Mouse (Mus musculus) liver, embryonic 14.5 days (tissue): ENCODE measurements around the gene Olfr1371. TPM values are rescaled to one million over a fixed set of nuclear protein-coding genes. Genes with fewer than 3 reads are reported as not detected.

Experiments used
- ATAC-seq: fragments of 200-750 bp; cut with Nextera tagmentation; 2 replicates; pipeline ENCODE4 v1.8.0; 2017; ENCODE audit warnings: moderate number of reproducible peaks, mild to moderate bottlenecking, moderate library complexity; ENCODE audit not compliant: insufficient read depth
- DNase-seq, 3 experiments: peaks; one replicate each; pipeline ENCODE4 v3.0.0-alpha.2; 2012 to 2013; ENCODE audit warnings: low read depth in 3 of 3, low spot score in 3 of 3
- H3K27ac ChIP-seq: fragments of 300-500 bp; sonication (generic); 2 replicates; pipeline ENCODE4 v1.5.1; 2014; ENCODE audit warnings: moderate library complexity, mild to moderate bottlenecking, control low read depth, inconsistent platforms
- H3K27me3 ChIP-seq: fragments of 300-500 bp; sonication (generic); 2 replicates; pipeline ENCODE4 v1.6.1; 2014; ENCODE audit warnings: mild to moderate bottlenecking, low read length, moderate library complexity; ENCODE audit not compliant: control insufficient read depth, insufficient read depth
- H3K36me3 ChIP-seq: fragments of 300-500 bp; sonication (generic); replicated peaks from 2 replicates; pipeline ENCODE4 v1.6.1; 2014; ENCODE audit warnings: low read depth; ENCODE audit not compliant: control insufficient read depth, insufficient read depth
- H3K4me1 ChIP-seq, 2 experiments: fragments of 200-500 bp in 1 of 2; fragments of 300-500 bp in 1 of 2; sonication (generic) in 1 of 2; replicated peaks; 2 replicates each; pipeline ENCODE4 v1.6.1; 2012 to 2014; ENCODE audit warnings: antibody characterized with exemption in 1 of 2, inconsistent platforms in 1 of 2, low read length in 1 of 2; ENCODE audit not compliant: control insufficient read depth in 2 of 2, insufficient read depth in 2 of 2
- H3K4me2 ChIP-seq: fragments of 300-500 bp; sonication (generic); 2 replicates; pipeline ENCODE4 v1.6.1; 2014; ENCODE audit warnings: low read depth, mild to moderate bottlenecking, control low read depth, moderate library complexity
- H3K4me3 ChIP-seq, 2 experiments: fragments of 200-500 bp in 1 of 2; fragments of 300-500 bp in 1 of 2; sonication (generic) in 1 of 2; 2 replicates each; pipeline ENCODE4 v1.5.1; 2012 to 2014; ENCODE audit warnings: low read depth in 2 of 2, low read length in 2 of 2, mild to moderate bottlenecking in 2 of 2, control low read depth in 1 of 2, inconsistent platforms in 1 of 2, moderate library complexity in 1 of 2; ENCODE audit not compliant: insufficient read depth in 1 of 2
- H3K9ac ChIP-seq: fragments of 300-500 bp; sonication (generic); replicated peaks from 2 replicates; pipeline ENCODE4 v1.6.1; 2014; ENCODE audit warnings: mild to moderate bottlenecking, control low read depth, moderate library complexity
- H3K9me3 ChIP-seq: fragments of 300-500 bp; sonication (generic); 2 replicates; pipeline ENCODE4 v1.6.1; 2016; ENCODE audit warnings: low read length, mixed read lengths; ENCODE audit not compliant: control insufficient read depth
- CTCF ChIP-seq: IDR thresholded peaks from 2 replicates; pipeline ENCODE4 v1.5.1; 2016; ENCODE audit warnings: antibody characterized with exemption, low read depth, control low read depth
- EP300 ChIP-seq: IDR thresholded peaks from 2 replicates; pipeline ENCODE4 v1.6.1; 2016; ENCODE audit warnings: antibody characterized with exemption, low read depth
- WGBS: fragments of 180-500 bp; shearing (Covaris S2); extraction: QIAGEN DNeasy Blood & Tissue Kit; methylation state at CpG from one replicate; pipeline ENCODE4 v1.1.7; 2014; ENCODE audit not compliant: insufficient replicate concordance; 5-methylcytosine and 5-hydroxymethylcytosine counted together
- polyA plus RNA-seq, 2 experiments: library from polyadenylated mRNA; depleted of rRNA in 1 of 2; stranded (reverse) in 1 of 2; unstranded in 1 of 2; fragments of >200 nt; fragmentation: Nextera tagmentation in 1 of 2; extraction: Ambion mirVana in 1 of 2; gene quantifications; 2 replicates each; pipeline versions ENCODE4 v1.2.1 to v1.2.3; 2012 to 2014

The Olfr1371 gene
- polyA plus RNA-seq, 2 experiments, result not detected

- Histone ChIP-seq H3K27ac (no peak overlapping the region), H3K9me3 (no peaks in the 10 kb centered on the region), H3K27me3 (peaks cover 26% of the 10 kb centered on the region), H3K4me3 (no peak overlapping the region), H3K9ac (no peak overlapping the region), H3K36me3 (no peaks in the 10 kb centered on the region), H3K4me2 (no peak overlapping the region), H3K4me1 (no peaks in the 10 kb centered on the region)
- TF ChIP-seq CTCF (no peak), EP300 (no peak)
- WGBS, result 1% methylated on average over 21 of the region's 21 CpGs
- no peak for DNase-seq
- no peak for ATAC-seq
Observed at GRCm38 (mm10) chr11:52167126-52167525, 46.7 kb downstream of the Olfr1371 start.

GRCm38 (mm10) chr11:52163926-52164325, 49.9 kb downstream of the Olfr1371 start:
- Histone ChIP-seq H3K9ac (no peak overlapping the region), H3K9me3 (no peaks in the 10 kb centered on the region), H3K4me1 (no peaks in the 10 kb centered on the region), H3K27ac (no peak overlapping the region), H3K4me2 (no peak overlapping the region), H3K36me3 (no peaks in the 10 kb centered on the region), H3K27me3 (peaks cover 22% of the 10 kb centered on the region), H3K4me3 (no peak overlapping the region)
- TF ChIP-seq EP300, result no peak
- no peak for TF ChIP-seq CTCF
- ATAC-seq (no peak), DNase-seq (no peak)
- 17% methylated on average over 10 of the region's 10 CpGs for WGBS

Other genes starting within 250 kb of the Olfr1371 start
- 19.0 and 20.4 TPM in 2 replicates for gene Cdkn2aipnl, start 246.3 kb downstream of the Olfr1371 start, polyA plus RNA-seq (2012; rRNA removed)
- 53.5 and 55.5 TPM in 2 replicates for gene Cdkn2aipnl, start 246.3 kb downstream of the Olfr1371 start, polyA plus RNA-seq (2014; fragmentation: Nextera tagmentation; extraction: Ambion mirVana)
- gene Ube2b, start 213.2 kb downstream of the Olfr1371 start, polyA plus RNA-seq (2012; rRNA removed), result 33.5 and 61.0 TPM in 2 replicates
- gene Ube2b, start 213.2 kb downstream of the Olfr1371 start, polyA plus RNA-seq (2014; fragmentation: Nextera tagmentation; extraction: Ambion mirVana), result 49.5 and 54.8 TPM in 2 replicates
- 0.36 and 0.75 TPM in 2 replicates for gene Cdkl3, start 209.8 kb downstream of the Olfr1371 start, polyA plus RNA-seq (2012; rRNA removed)
- 0.81 and 0.95 TPM in 2 replicates for gene Cdkl3, start 209.8 kb downstream of the Olfr1371 start, polyA plus RNA-seq (2014; fragmentation: Nextera tagmentation; extraction: Ambion mirVana)
- 18.8 and 24.0 TPM in 2 replicates for gene Ppp2ca, start 115.3 kb downstream of the Olfr1371 start, polyA plus RNA-seq (2012; rRNA removed)
- gene Ppp2ca, start 115.3 kb downstream of the Olfr1371 start, polyA plus RNA-seq (2014; fragmentation: Nextera tagmentation; extraction: Ambion mirVana), result 37.5 and 41.6 TPM in 2 replicates
- not detected in 2 replicates for gene Olfr1373, start 68.5 kb downstream of the Olfr1371 start, polyA plus RNA-seq (2012; rRNA removed)
- gene Olfr1373, start 68.5 kb downstream of the Olfr1371 start, polyA plus RNA-seq (2014; fragmentation: Nextera tagmentation; extraction: Ambion mirVana), result not detected in 2 replicates
- gene Skp1a, start 18.0 kb upstream of the Olfr1371 start, polyA plus RNA-seq (2012; rRNA removed), result 32.9 and 55.6 TPM in 2 replicates
- gene Skp1a, start 18.0 kb upstream of the Olfr1371 start, polyA plus RNA-seq (2014; fragmentation: Nextera tagmentation; extraction: Ambion mirVana), result 281 and 285 TPM in 2 replicates
- 1.3 and 1.6 TPM in 2 replicates for gene Tcf7, start 69.0 kb upstream of the Olfr1371 start, polyA plus RNA-seq (2012; rRNA removed)
- gene Tcf7, start 69.0 kb upstream of the Olfr1371 start, polyA plus RNA-seq (2014; fragmentation: Nextera tagmentation; extraction: Ambion mirVana), result 1.8 and 2.0 TPM in 2 replicates
- 47.0 and 58.9 TPM in 2 replicates for gene Vdac1, start 146.9 kb upstream of the Olfr1371 start, polyA plus RNA-seq (2012; rRNA removed)
- 102 and 106 TPM in 2 replicates for gene Vdac1, start 146.9 kb upstream of the Olfr1371 start, polyA plus RNA-seq (2014; fragmentation: Nextera tagmentation; extraction: Ambion mirVana)
- gene 9530068E07Rik, start 182.4 kb upstream of the Olfr1371 start, polyA plus RNA-seq (2012; rRNA removed), result 26.6 and 31.3 TPM in 2 replicates
- 44.7 and 49.8 TPM in 2 replicates for gene 9530068E07Rik, start 182.4 kb upstream of the Olfr1371 start, polyA plus RNA-seq (2014; fragmentation: Nextera tagmentation; extraction: Ambion mirVana)